Mouse (Mus musculus): ENCODE measurements around the gene Celsr2. TPM values are rescaled to one million over a fixed set of nuclear protein-coding genes. Genes with fewer than 3 reads are reported as not detected.

Celsr2 gene
- polyA plus RNA-seq, 1 experiment from 2014 or later: 56.7 TPM

GRCm38 (mm10) chr3:108357051-108357450 lies 58.3 kb downstream of the Celsr2 start:
- H3K9me3 ChIP-seq (ENCODE audit: control insufficient read depth, low read length): no peaks in the 10 kb centered on the region
- no peak overlapping the region for H3K9ac ChIP-seq (replicated peaks; ENCODE audit: low read depth, low read length)
- no peak overlapping the region for H3K4me3 ChIP-seq (ENCODE audit: low read depth, low read length)
- no peaks in the 10 kb centered on the region for H3K4me1 ChIP-seq (ENCODE audit: control insufficient read depth, insufficient read depth, low read length)
- H3K27me3 ChIP-seq (ENCODE audit: control insufficient read depth, insufficient read depth, low read length): no peaks in the 10 kb centered on the region
- no peak overlapping the region for H3K4me2 ChIP-seq (ENCODE audit: low read depth, low read length)
- WGBS: 91% methylated on average over 10 of the region's 10 CpGs
- no peak for ATAC-seq (ENCODE audit: low read depth)
- H3K36me3 ChIP-seq (ENCODE audit: control insufficient read depth, insufficient read depth, low read length): peaks cover 38% of the 10 kb centered on the region
- H3K27ac ChIP-seq (ENCODE audit: low read depth, low read length): no peak overlapping the region

- H3K4me3 ChIP-seq (ENCODE audit: low read depth, low read length): no peak overlapping the region
- H3K36me3 ChIP-seq (ENCODE audit: control insufficient read depth, insufficient read depth, low read length): peaks cover 45% of the 10 kb centered on the region
These were observed 60.1 kb downstream of the Celsr2 start for GRCm38 (mm10) chr3:108355245-108355644.

GRCm38 (mm10) chr3:108348376-108348775 lies 67.0 kb downstream of the Celsr2 start:
- Histone ChIP-seq H3K4me1 (ENCODE audit: control insufficient read depth, insufficient read depth, low read length) (no peaks in the 10 kb centered on the region), H3K4me3 (ENCODE audit: low read depth, low read length) (no peak overlapping the region), H3K9me3 (ENCODE audit: control insufficient read depth, low read length) (no peaks in the 10 kb centered on the region), H3K27me3 (ENCODE audit: control insufficient read depth, insufficient read depth, low read length) (no peaks in the 10 kb centered on the region), H3K27ac (ENCODE audit: low read depth, low read length) (no peak overlapping the region), H3K4me2 (ENCODE audit: low read depth, low read length) (no peak overlapping the region), H3K9ac (replicated peaks; ENCODE audit: low read depth, low read length) (no peak overlapping the region), H3K36me3 (ENCODE audit: control insufficient read depth, insufficient read depth, low read length) (peaks cover 58% of the 10 kb centered on the region)
- 81% methylated on average over 9 of the region's 9 CpGs for WGBS
- no peak for ATAC-seq (ENCODE audit: low read depth)

More at GRCm38 (mm10) chr3:108355245-108355644, 60.1 kb downstream of the Celsr2 start:
- H3K9ac ChIP-seq (replicated peaks; ENCODE audit: low read depth, low read length): no peak overlapping the region
- no peaks in the 10 kb centered on the region for H3K9me3 ChIP-seq (ENCODE audit: control insufficient read depth, low read length)
- H3K4me2 ChIP-seq (ENCODE audit: low read depth, low read length): no peak overlapping the region
- H3K27ac ChIP-seq (ENCODE audit: low read depth, low read length): no peak overlapping the region
- H3K27me3 ChIP-seq (ENCODE audit: control insufficient read depth, insufficient read depth, low read length): no peaks in the 10 kb centered on the region
- H3K4me1 ChIP-seq (ENCODE audit: control insufficient read depth, insufficient read depth, low read length): no peaks in the 10 kb centered on the region
- ATAC-seq (ENCODE audit: low read depth): no peak
- WGBS: 90% methylated on average over 3 of the region's 3 CpGs

GRCm38 (mm10) chr3:108345855-108346254 lies 69.5 kb downstream of the Celsr2 start:
- 95% methylated on average over 7 of the region's 7 CpGs for WGBS

GRCm38 (mm10) chr3:108342185-108342584 lies 73.2 kb downstream of the Celsr2 start:
- peaks cover 74% of the 10 kb centered on the region for H3K36me3 ChIP-seq (ENCODE audit: control insufficient read depth, insufficient read depth, low read length)
- H3K9me3 ChIP-seq (ENCODE audit: control insufficient read depth, low read length): no peaks in the 10 kb centered on the region
- 84% methylated on average over 7 of the region's 7 CpGs for WGBS
- no peak for ATAC-seq (ENCODE audit: low read depth)
- no peak overlapping the region for H3K4me2 ChIP-seq (ENCODE audit: low read depth, low read length)
- H3K27ac ChIP-seq (ENCODE audit: low read depth, low read length): no peak overlapping the region
- H3K4me3 ChIP-seq (ENCODE audit: low read depth, low read length): no peak overlapping the region
- no peaks in the 10 kb centered on the region for H3K27me3 ChIP-seq (ENCODE audit: control insufficient read depth, insufficient read depth, low read length)
- no peaks in the 10 kb centered on the region for H3K4me1 ChIP-seq (ENCODE audit: control insufficient read depth, insufficient read depth, low read length)
- no peak overlapping the region for H3K9ac ChIP-seq (replicated peaks; ENCODE audit: low read depth, low read length)

More at GRCm38 (mm10) chr3:108345855-108346254, 69.5 kb downstream of the Celsr2 start:
- no peak overlapping the region for H3K27ac ChIP-seq (ENCODE audit: low read depth, low read length)
- H3K4me1 ChIP-seq (ENCODE audit: control insufficient read depth, insufficient read depth, low read length): no peaks in the 10 kb centered on the region
- H3K4me3 ChIP-seq (ENCODE audit: low read depth, low read length): no peak overlapping the region
- H3K4me2 ChIP-seq (ENCODE audit: low read depth, low read length): no peak overlapping the region
- no peak for ATAC-seq (ENCODE audit: low read depth)
- H3K27me3 ChIP-seq (ENCODE audit: control insufficient read depth, insufficient read depth, low read length): no peaks in the 10 kb centered on the region
- peaks cover 74% of the 10 kb centered on the region for H3K36me3 ChIP-seq (ENCODE audit: control insufficient read depth, insufficient read depth, low read length)
- H3K9ac ChIP-seq (replicated peaks; ENCODE audit: low read depth, low read length): no peak overlapping the region
- H3K9me3 ChIP-seq (ENCODE audit: control insufficient read depth, low read length): no peaks in the 10 kb centered on the region

GRCm38 (mm10) chr3:108341040-108341439 lies 74.3 kb downstream of the Celsr2 start:
- Histone ChIP-seq H3K9ac (replicated peaks; ENCODE audit: low read depth, low read length) (no peak overlapping the region), H3K4me3 (ENCODE audit: low read depth, low read length) (no peak overlapping the region), H3K36me3 (ENCODE audit: control insufficient read depth, insufficient read depth, low read length) (peaks cover 66% of the 10 kb centered on the region), H3K27ac (ENCODE audit: low read depth, low read length) (no peak overlapping the region), H3K9me3 (ENCODE audit: control insufficient read depth, low read length) (no peaks in the 10 kb centered on the region), H3K4me1 (ENCODE audit: control insufficient read depth, insufficient read depth, low read length) (no peaks in the 10 kb centered on the region), H3K4me2 (ENCODE audit: low read depth, low read length) (no peak overlapping the region), H3K27me3 (ENCODE audit: control insufficient read depth, insufficient read depth, low read length) (no peaks in the 10 kb centered on the region)
- WGBS: 93% methylated on average over 2 of the region's 2 CpGs
- ATAC-seq (ENCODE audit: low read depth): no peak

Other genes starting within 250 kb of the Celsr2 start
- 11.2 TPM in 2 replicates for gene Amigo1, start 229.2 kb downstream of the Celsr2 start, polyA plus RNA-seq (2014; fragmentation: Nextera tagmentation; extraction: Ambion mirVana)
- 2.0 and 2.3 TPM in 2 replicates for gene Cyb561d1, start 214.3 kb downstream of the Celsr2 start, polyA plus RNA-seq (2014; fragmentation: Nextera tagmentation; extraction: Ambion mirVana)
- gene Atxn7l2, start 204.6 kb downstream of the Celsr2 start, polyA plus RNA-seq (2014; fragmentation: Nextera tagmentation; extraction: Ambion mirVana): 22.0 and 24.0 TPM in 2 replicates
- 0.14 and 0.32 TPM in 2 replicates for gene Sypl2, start 188.9 kb downstream of the Celsr2 start, polyA plus RNA-seq (2014; fragmentation: Nextera tagmentation; extraction: Ambion mirVana)
- 243 TPM in 2 replicates for gene Psma5, start 158.6 kb downstream of the Celsr2 start, polyA plus RNA-seq (2014; fragmentation: Nextera tagmentation; extraction: Ambion mirVana)
- 19.4 and 26.7 TPM in 2 replicates for gene Sort1, start 131.5 kb downstream of the Celsr2 start, polyA plus RNA-seq (2014; fragmentation: Nextera tagmentation; extraction: Ambion mirVana)
- 0.48 TPM in 1 of 2 replicates, not detected in the other for gene Mybphl, start 50.6 kb downstream of the Celsr2 start, polyA plus RNA-seq (2014; fragmentation: Nextera tagmentation; extraction: Ambion mirVana)
- 3.2 and 3.5 TPM in 2 replicates for gene Psrc1, start 31.7 kb downstream of the Celsr2 start, polyA plus RNA-seq (2014; fragmentation: Nextera tagmentation; extraction: Ambion mirVana)
- gene Sars, start 29.7 kb upstream of the Celsr2 start, polyA plus RNA-seq (2014; fragmentation: Nextera tagmentation; extraction: Ambion mirVana): 223 and 244 TPM in 2 replicates
- gene 1700013F07Rik, start 118.6 kb upstream of the Celsr2 start, polyA plus RNA-seq (2014; fragmentation: Nextera tagmentation; extraction: Ambion mirVana): 1.8 TPM in 1 of 2 replicates, not detected in the other
- 13.9 and 22.1 TPM in 2 replicates for gene 5330417C22Rik, start 121.0 kb upstream of the Celsr2 start, polyA plus RNA-seq (2014; fragmentation: Nextera tagmentation; extraction: Ambion mirVana)
- 47.1 and 57.8 TPM in 2 replicates for gene Tmem167b, start 146.9 kb upstream of the Celsr2 start, polyA plus RNA-seq (2014; fragmentation: Nextera tagmentation; extraction: Ambion mirVana)
- gene Taf13, start 156.1 kb upstream of the Celsr2 start, polyA plus RNA-seq (2014; fragmentation: Nextera tagmentation; extraction: Ambion mirVana): 42.0 and 56.9 TPM in 2 replicates
- gene Wdr47, start 175.7 kb upstream of the Celsr2 start, polyA plus RNA-seq (2014; fragmentation: Nextera tagmentation; extraction: Ambion mirVana): 113 and 114 TPM in 2 replicates
- gene Clcc1, start 238.4 kb upstream of the Celsr2 start, polyA plus RNA-seq (2014; fragmentation: Nextera tagmentation; extraction: Ambion mirVana): 29.6 and 38.1 TPM in 2 replicates